Mouse (Mus musculus): ENCODE measurements around the gene D1Ertd622e.

D1Ertd622e gene

DNA sequence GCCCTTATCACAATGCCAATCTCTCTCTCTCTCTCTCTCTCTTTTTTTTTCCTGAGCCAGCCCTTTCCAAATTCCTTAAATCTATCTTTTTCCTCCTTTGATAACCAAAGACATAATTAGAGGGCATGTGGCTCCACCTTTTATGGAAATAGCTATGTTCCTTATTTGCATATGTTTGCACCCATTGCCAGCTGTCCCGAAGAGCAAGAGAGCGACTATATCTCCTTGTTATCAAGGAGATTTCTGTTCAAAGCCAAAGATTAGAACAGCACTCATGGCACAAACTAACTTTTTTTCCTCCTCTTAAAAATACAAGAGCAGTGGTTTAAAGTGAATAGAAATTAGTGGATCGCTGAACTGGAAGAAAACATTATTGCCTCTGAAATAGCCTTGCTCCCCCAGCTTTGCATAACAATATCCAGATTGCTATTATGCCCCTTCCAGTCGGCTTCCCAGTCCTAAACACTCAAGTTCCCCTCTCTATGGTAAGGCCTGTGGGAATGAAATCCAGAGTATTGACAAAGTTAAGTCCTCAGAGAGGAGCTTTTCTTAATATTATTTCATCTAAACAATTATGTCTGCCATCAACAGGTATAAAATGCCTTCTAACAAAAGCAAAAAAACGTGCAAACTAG, 39.2 kb downstream of the D1Ertd622e start:
- TF ChIP-seq GATA4 (IDR thresholded peaks at IDR 0.05; ENCODE audit: insufficient replicate concordance, low read length), result no peak

DNA sequence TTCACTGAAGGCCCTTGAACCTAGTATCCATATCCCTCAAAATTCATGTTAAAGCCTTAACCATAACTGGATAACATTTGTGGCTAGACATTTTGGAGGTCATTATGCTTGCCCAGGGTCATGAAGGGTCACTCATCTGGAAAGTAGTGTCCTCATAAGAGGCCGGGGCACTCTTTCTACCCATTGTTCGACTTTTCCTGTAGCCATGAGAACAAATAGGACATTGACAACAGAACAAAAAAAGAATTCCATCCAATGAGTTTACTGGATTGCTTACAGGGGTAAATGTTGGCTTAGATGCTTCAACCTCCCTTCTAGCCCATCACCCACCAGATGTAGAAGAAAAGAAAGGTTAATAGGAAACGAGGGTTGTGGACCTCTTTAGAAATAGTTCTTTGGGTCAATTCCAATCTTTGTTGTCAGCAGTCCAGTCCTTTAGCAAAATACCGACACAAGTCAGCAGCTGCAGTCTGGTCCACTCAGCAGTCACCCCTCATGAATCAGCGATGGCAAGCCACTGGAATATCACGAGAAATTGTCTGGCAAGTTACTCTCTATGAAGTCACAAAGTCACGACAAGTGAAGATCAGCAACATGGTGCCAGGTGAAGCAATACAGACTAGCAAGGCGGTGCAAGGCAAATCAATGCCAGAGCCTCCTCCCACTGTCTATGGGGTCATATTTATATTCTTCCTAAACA, 42.1 kb downstream of the D1Ertd622e start:
- no peak for TF ChIP-seq GATA4 (IDR thresholded peaks at IDR 0.05; ENCODE audit: insufficient replicate concordance, low read length)

DNA sequence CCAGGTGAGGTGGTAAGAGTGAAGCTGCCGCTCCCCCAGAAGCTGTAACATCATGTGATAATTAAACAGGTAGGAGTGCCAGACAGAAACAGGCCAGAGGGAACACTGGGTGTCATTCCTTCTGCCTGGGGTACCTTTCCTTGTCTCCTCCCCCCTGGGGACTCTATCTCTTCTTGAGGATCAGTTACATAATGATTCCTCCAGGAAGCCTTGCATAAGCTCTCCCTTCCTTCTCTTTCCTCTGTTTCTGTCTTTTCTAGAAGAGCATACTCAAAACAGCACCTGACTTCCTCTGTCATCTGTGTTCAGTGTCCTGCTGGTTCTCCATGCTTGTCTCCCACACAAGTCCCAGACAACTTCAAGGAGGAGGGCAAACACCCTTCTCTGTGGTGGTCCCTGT, 46.3 kb downstream of the D1Ertd622e start:
- no peak for TF ChIP-seq GATA4 (IDR thresholded peaks at IDR 0.05; ENCODE audit: insufficient replicate concordance, low read length)

DNA sequence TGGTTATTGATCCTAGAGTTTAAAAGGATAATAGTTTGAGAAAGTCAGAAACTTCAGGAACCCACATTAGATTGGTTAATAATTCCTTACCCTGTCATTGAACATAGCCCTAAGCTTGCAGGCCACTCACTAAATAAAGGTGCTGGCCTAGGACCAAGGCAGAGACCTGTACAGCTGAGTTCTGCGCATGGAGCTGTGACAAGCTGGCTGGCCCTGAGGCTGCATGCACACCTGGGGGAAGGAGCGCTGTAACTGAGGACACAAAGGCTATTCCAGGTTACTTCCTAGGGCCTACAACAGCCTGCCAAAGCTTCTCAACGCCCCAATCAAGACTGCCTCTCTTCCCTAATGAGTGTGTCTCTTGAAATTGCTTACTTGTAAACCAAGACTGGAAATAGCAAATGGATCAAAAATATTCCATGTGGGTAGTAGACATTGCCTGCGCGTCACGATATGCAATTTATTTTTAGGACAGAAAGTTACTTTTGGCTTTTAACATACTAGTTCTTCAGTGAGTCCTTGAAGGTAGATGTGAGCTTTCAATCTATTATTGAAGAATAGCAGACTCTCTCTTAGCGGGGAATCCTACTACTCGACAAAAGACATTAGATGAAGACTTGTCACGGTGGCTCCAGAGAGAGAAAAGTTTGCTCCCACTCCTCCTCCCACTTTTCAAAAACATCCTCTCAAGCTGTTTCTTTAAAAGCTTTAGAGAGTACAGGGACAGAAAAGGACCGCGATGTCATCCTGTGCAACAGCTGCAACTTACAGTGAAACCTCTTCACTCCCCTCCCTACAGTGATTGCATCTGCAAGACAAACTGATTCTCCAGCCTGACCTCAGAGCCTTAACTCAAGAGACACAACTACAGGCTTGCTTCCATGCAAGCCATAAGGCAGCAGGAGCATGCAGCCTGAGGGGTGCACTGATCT, 47.1 kb downstream of the D1Ertd622e start:
- no peak for TF ChIP-seq GATA4 (IDR thresholded peaks at IDR 0.05; ENCODE audit: insufficient replicate concordance, low read length)

DNA sequence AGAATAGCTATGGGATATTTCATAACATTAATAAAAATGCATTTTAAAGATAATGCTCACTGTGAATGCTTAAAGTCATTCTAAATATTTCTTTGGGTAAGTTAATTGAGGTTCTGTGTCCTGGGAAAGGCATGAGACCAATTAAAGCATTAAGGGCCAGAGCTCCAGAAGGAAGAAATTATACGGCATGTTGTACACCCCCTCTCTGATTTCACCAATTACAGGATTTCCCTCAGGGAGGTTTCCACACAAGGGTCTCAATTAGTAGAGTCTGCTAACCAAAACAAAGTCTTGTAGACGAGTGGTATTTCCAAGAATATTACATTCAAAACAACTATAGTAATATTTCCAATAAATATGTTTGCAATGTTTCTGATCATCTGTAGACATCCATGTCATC, 50.1 kb downstream of the D1Ertd622e start:
- no peak for TF ChIP-seq GATA4 (IDR thresholded peaks at IDR 0.05; ENCODE audit: insufficient replicate concordance, low read length)

DNA sequence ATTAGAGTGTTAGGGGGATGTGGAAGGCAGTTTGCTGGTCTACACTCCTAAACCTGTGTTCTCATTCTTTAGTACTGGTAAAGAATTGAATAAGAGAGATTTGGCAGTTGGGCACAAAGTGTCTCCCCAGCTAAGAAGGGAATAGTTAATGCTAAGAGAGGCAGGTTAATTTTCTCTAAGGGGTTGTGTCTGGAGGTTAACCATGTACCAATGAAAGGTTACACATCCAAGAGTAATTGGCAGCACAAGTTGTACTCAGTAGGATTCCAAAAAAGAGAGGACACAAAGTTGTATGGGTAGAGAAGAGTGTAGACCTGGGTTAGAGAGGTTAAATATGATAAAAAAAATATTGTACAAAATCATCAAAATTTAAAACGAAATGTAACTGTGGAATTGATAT, 58.5 kb downstream of the D1Ertd622e start:
- no peak for TF ChIP-seq GATA4 (IDR thresholded peaks at IDR 0.05; ENCODE audit: insufficient replicate concordance, low read length)

DNA sequence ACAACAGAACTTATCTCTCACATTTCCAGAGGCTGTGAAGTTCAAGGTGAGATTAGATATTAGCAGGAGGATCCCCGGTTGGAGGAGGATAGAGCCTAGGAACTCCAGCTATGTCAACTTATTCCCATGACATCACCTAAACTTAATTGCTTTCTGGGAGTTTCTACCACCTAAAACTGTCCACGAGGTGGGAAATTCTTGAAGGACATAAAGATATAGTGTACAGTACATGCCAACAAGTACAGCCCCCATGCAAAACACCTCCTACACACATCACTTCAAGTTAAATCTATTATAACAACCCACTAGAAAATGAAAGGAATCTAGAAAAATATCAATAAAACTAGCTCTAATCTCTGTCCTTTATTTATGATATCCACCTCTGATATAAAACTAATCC, 61.5 kb downstream of the D1Ertd622e start:
- TF ChIP-seq GATA4 (IDR thresholded peaks at IDR 0.05; ENCODE audit: insufficient replicate concordance, low read length), result no peak

DNA sequence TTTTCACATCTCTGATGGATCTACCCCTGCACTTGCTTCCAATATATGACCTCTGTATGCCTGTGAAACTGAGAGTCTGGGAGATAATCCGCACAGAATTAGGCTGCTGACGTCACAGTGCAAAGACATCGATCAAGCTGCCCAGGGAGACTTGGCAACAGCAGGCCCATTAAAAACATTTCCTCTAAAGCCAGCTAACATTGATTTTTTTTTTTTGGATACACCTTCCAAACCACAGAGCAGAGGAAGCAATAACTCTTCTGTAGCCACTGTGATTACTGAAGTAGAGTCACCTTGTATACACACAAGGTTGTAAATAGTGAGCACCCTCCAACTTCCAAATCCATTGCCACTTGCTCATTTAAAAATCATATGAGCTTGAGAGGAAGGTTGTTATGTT, 62.8 kb downstream of the D1Ertd622e start:
- TF ChIP-seq GATA4 (IDR thresholded peaks at IDR 0.05; ENCODE audit: insufficient replicate concordance, low read length), result no peak

DNA sequence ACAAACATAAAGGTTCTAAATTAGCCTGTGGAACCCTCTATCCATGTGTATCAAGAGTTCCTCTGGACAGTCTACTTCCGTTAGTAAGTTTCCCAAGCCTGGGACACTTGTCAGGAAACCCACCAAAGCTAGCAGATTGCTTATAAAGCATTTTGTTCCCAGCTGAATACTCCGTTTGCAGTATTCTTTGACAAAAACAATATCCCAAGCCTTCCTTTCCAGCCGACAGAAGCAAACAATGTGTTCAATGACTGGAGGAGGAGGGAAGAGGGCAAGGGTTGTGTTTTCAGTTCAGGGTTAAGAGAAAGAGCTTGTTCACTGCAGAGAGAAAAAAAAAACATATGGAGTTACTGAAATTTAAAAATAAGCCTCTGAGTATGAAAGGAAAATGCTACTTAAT, 73.3 kb downstream of the D1Ertd622e start:
- TF ChIP-seq GATA4 (IDR thresholded peaks at IDR 0.05; ENCODE audit: insufficient replicate concordance, low read length), result no peak

DNA sequence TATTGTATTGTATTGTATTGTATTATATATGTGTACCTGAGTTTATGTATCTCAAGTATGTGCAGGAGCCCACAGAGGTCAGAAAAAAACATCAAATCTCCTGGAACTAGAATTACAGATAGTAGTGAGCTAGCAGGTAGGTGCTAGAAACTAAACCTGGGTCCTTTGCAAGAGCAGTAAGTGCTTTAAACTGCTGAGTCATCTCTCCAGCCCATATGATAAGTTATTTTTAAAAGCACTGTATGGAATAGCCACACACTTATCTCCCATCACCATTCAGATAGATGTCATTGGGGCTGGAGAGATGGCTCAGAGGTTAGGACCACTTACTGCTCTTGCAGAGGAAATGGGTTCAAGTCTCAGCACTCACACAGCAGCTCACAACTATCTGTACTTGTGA, 76.8 kb downstream of the D1Ertd622e start:
- TF ChIP-seq GATA4 (IDR thresholded peaks at IDR 0.05; ENCODE audit: insufficient replicate concordance, low read length), result no peak

DNA sequence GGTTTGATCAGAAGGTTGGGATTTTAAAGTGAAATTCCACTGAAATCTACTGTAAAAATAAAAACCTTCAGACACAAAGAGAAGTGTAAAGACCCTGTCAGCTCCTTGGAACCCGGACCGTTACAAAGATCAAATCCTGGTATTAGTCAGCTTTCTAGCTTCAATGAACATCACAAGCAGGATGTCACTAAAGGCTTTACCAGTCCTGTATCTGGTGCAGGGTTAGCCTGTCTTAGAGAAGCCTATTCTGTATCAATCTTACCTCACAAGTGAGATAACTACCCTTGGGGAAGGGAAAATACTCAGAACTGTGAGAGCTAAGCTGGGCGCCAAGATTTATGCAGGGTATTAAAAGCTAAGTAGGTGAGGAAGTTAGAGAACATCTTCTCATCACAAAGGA, 77.7 kb downstream of the D1Ertd622e start:
- TF ChIP-seq GATA4 (IDR thresholded peaks at IDR 0.05; ENCODE audit: insufficient replicate concordance, low read length), result no peak

DNA sequence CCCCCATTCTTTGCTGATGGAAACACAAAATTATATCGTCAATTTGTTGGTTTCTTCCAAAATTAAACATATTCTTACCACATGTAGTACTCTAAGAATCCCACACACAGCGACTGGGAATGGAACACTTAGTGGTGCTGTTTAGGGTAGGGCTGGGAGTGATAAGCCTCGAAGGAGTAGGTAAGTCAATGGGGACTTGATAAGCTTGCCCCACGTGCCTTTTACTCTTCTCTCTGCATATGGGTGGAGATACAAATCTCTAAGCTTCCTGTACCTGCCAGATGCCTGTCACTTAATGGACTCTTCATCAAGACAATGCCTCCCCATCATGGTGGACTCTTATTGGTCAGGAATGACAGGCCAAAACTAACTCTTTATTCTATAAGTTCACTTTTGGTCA, 78.8 kb downstream of the D1Ertd622e start:
- TF ChIP-seq GATA4 (IDR thresholded peaks at IDR 0.05; ENCODE audit: insufficient replicate concordance, low read length), result no peak

DNA sequence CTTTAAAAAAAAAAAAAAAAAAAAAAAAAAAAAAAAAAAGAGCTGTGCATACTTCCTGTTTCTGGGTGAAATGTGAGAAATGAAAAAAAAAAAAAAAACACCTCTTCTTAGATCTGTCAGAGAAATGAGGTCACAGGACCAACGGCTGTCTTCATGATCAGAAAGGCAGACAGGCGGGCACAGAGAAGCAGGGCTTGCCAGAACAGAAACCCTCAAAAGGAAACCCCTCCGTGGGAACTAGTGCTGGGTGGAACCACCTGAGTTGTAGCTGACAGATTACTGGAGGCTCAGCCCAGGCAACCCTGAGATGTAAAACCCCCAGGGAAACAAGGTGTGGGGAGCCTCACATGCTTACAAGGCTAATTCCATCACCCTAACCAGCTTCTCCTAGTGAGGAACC, 81.6 kb downstream of the D1Ertd622e start:
- no peak for TF ChIP-seq GATA4 (IDR thresholded peaks at IDR 0.05; ENCODE audit: insufficient replicate concordance, low read length)

DNA sequence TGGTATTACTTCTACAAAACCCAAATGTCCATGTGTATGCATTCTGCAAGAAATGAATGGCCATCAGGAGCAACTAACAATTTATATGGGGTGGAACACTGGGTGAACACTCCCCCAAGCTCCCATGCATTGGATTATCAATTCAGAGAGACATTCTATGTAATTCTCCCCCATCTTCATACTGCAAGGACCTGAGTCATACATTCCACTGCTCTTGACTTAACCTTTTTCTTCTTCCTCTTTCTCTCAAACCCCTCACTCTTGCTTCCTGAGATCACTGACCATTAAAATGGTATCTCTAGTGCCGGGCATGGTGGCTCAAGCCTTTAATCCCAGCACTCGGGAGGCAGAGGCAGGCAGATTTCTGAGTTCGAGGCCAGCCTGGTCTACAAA, 83.9 kb downstream of the D1Ertd622e start:
- no peak for TF ChIP-seq GATA4 (IDR thresholded peaks at IDR 0.05; ENCODE audit: insufficient replicate concordance, low read length)

DNA sequence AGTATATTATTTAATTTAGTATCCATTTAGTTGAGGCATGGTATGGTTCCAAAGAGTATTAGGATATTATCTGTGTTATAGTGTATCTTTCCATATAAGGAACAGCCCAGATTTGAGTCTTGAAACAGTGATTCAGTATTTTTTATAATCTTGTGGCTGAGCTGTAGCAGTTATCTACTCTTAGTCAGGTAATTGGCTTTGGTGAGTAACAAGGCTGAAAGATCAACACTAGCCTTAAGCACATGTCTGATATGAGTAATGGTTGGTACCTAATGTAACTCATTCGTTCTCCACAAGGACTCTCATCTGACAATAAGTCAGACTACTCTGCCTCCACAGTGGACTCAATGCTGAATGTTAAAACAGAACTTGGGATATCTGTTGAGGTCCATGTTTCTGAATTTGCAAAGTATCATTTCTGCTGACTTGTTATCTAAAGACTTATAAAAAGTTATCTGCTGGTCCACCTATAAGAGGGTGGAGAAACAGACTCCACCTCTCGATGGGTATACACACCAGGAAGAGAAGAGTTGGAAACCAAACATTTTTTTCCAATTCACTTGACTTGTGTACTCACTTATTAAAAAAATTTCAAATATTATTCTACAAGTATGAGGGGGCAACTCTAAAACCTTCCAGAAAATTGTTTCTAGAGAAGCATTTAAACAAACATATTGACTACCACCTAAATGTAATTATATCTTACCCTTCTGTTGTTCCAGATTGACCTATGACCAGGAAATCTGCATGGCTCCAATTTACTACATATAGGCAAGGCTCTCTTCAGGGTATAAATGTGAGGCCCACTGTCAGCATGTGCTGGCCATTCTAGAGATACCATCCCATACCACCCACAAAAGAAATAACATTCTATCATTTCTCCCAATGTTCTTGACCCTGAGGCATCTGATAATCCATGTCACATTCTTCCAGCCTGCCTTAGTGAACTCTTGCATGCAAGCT, 84.5 kb downstream of the D1Ertd622e start:
- no peak for TF ChIP-seq GATA4 (IDR thresholded peaks at IDR 0.05; ENCODE audit: insufficient replicate concordance, low read length)
